Mouse (Mus musculus) hindbrain, embryonic 16.5 days (tissue): ENCODE data around the gene Clptm1l. TPM values are rescaled to one million over a fixed set of nuclear protein-coding genes. Genes with fewer than 3 reads are reported as not detected.
A peak's percentile ranks its signal among the peaks of the same experiment; 100 is the strongest.

Experiments used
- ATAC-seq: fragments of 200-750 bp; cut with Nextera tagmentation; 2 replicates; pipeline ENCODE4 v1.8.0; 2017; ENCODE audit warnings: moderate TSS enrichment, moderate library complexity
- H3K27ac ChIP-seq: fragments of 300-500 bp; sonication (generic); 2 replicates; pipeline ENCODE4 v1.5.1; 2014; ENCODE audit warnings: low read depth, mild to moderate bottlenecking, control low read depth, low read length, moderate library complexity
- H3K27me3 ChIP-seq: fragments of 300-500 bp; sonication (generic); replicated peaks from 2 replicates; pipeline ENCODE4 v1.6.1; 2014; ENCODE audit warnings: low read length; ENCODE audit not compliant: control insufficient read depth, insufficient read depth
- H3K36me3 ChIP-seq: fragments of 300-500 bp; sonication (generic); 2 replicates; pipeline ENCODE4 v1.6.1; 2014; ENCODE audit warnings: mild to moderate bottlenecking, low read length, moderate library complexity, mixed read lengths; ENCODE audit not compliant: control insufficient read depth, insufficient read depth
- H3K4me1 ChIP-seq: fragments of 300-500 bp; sonication (generic); 2 replicates; pipeline ENCODE4 v1.6.1; 2014; ENCODE audit warnings: low read depth, low read length; ENCODE audit not compliant: control insufficient read depth, insufficient read depth
- H3K4me2 ChIP-seq: fragments of 300-500 bp; sonication (generic); 2 replicates; pipeline ENCODE4 v1.6.1; 2014; ENCODE audit warnings: mild to moderate bottlenecking, low read length, control low read depth, moderate library complexity
- H3K4me3 ChIP-seq: fragments of 300-500 bp; sonication (generic); 2 replicates; pipeline ENCODE4 v1.5.1; 2014; ENCODE audit warnings: mild to moderate bottlenecking, low read length, control low read depth, moderate library complexity
- H3K9ac ChIP-seq: fragments of 300-500 bp; sonication (generic); 2 replicates; pipeline ENCODE4 v1.6.1; 2014; ENCODE audit warnings: low read depth, mild to moderate bottlenecking, control low read depth, low read length, moderate library complexity
- H3K9me3 ChIP-seq: fragments of 300-500 bp; sonication (generic); 2 replicates; pipeline ENCODE4 v1.6.1; 2014; ENCODE audit warnings: mild to moderate bottlenecking, low read length, moderate library complexity; ENCODE audit not compliant: control insufficient read depth
- WGBS: fragments of 180-500 bp; shearing (Covaris S2); extraction: QIAGEN DNeasy Blood & Tissue Kit; methylation state at CpG from one replicate; pipeline ENCODE4 v1.1.7; 2014; 5-methylcytosine and 5-hydroxymethylcytosine counted together
- polyA plus RNA-seq: library from polyadenylated mRNA; unstranded; fragments of >200 nt; fragmentation: Nextera tagmentation; extraction: Ambion mirVana; gene quantifications from 2 replicates; pipeline ENCODE4 v1.2.1, GENCODE M21; 2015

Gene Clptm1l
- polyA plus RNA-seq, 1 experiment from 2014 or later, result 133 TPM

DNA sequence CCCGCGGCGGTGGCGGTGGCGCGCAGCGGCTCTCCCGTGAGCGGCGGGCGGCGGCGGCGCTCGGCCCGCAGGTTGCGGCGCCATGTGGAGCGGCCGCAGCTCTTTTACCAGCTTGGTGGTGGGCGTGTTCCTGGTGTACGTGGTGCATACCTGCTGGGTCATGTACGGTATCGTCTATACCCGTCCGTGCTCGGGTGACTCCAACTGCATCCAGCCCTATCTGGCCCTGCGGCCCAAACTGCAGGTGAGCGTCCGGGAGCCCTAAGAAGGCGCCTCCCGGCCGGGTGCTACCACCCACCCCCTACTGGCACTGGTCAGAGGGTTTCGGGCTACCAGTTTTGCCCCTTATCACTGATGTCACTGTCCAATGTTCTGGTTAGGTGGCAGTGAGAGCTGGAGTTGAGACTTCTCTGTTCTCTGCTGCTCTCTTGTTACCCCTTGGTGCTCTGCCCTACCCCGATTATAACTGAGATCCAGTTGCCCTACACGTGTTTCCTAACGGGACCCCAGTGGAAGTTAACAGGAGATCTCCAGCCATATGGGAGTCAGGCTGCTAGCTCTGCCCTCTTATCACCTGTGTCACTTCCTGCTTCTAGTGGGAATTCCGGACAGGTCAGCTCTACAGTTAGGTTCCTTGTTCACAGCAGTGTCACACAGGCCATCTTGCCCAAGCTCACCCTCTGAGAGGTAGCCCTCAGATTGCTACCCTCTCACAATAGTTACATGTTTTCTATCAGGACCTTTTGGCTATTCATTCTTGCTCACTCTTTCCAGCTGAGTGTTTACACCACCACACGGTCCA, 551 bp downstream of the Clptm1l start:
- 4% methylated on average over 39 of the region's 39 CpGs for WGBS
- H3K36me3 ChIP-seq, result peaks cover 24% of the 10 kb centered on the region
- peak; percentile 88 for ATAC-seq

DNA sequence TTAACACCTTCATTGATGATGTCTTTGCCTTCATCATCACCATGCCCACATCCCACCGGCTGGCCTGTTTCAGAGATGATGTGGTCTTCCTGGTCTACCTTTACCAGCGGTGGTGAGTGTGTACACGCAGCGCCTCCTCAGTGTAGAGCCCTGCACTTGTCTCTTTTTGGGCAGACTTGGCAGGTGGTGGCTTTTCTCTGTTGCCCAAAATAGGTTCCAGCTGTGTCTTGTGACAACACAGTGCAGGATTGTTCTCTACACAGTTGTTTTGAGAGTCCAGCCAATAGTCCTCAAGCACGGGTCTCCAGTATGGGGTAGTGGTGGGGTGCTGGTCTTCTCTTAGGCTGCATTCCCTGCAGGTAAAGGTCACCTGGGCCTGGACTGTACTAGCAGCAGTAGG, 14.6 kb downstream of the Clptm1l start:
- Histone ChIP-seq H3K9me3 (no peaks in the 10 kb centered on the region), H3K9ac (no peak overlapping the region), H3K4me2 (no peak overlapping the region), H3K36me3 (peaks cover 54% of the 10 kb centered on the region), H3K27ac (no peak overlapping the region), H3K4me1 (no peaks in the 10 kb centered on the region), H3K27me3 (no peaks in the 10 kb centered on the region), H3K4me3 (no peak overlapping the region)
- WGBS, result 94% methylated on average over 5 of the region's 5 CpGs
- no peak for ATAC-seq

More for the DNA sequence above, 551 bp downstream of the Clptm1l start:
- H3K4me3 ChIP-seq, result peak overlapping the region; percentile 80
- no peaks in the 10 kb centered on the region for H3K27me3 ChIP-seq
- H3K27ac ChIP-seq, result peak overlapping the region; percentile 75
- peak overlapping the region; percentile 83 for H3K4me2 ChIP-seq
- H3K9me3 ChIP-seq, result no peaks in the 10 kb centered on the region
- H3K4me1 ChIP-seq, result peaks cover 17% of the 10 kb centered on the region
- peak overlapping the region; percentile 86 for H3K9ac ChIP-seq

DNA sequence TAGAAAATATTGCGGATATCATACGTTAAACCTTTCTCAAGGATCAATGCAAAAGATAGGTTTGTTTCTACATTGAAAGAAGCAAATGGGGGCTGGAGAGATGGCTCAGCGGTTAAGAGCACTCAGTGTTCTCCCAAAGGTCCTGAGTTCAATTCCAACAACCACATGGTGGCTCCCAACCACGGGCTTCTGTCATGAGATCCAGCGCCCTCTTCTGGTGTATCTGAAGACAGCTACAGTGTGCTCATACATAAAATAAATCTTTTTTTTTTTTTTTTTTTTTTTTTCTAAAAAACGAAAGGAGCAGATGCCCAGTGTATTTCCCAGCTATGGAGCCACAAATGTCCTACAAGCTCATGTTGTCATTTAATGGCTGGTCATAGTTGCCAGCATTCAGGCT, 16.8 kb downstream of the Clptm1l start:
- no peaks in the 10 kb centered on the region for H3K9me3 ChIP-seq
- no peak for ATAC-seq
- peaks cover 37% of the 10 kb centered on the region for H3K36me3 ChIP-seq
- no peak overlapping the region for H3K27ac ChIP-seq
- no peak overlapping the region for H3K4me3 ChIP-seq
- no peaks in the 10 kb centered on the region for H3K27me3 ChIP-seq
- no peak overlapping the region for H3K4me2 ChIP-seq
- no peak overlapping the region for H3K9ac ChIP-seq
- 71% methylated on average over 6 of the region's 6 CpGs for WGBS
- no peaks in the 10 kb centered on the region for H3K4me1 ChIP-seq

DNA sequence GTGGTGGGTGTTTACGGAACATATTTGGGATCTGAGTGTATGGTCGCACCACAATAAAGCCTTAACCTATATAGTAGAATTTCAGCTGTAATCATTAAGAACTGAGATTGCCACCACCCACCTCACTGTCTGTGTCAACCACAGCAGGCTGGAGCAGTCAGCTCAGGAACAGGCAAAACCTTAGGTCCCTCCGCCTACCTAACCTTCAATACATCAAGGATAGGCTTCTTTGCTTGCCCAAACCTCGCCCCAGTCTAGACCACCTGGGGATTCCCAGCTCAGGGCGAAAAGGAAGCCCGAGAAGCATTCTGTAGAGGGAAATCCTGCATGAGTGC, 22.6 kb downstream of the Clptm1l start:
- no peak for ATAC-seq
- Histone ChIP-seq H3K27me3 (no peaks in the 10 kb centered on the region), H3K4me3 (peak overlapping the region; percentile 57), H3K9me3 (no peaks in the 10 kb centered on the region), H3K9ac (peak overlapping the region; percentile 78), H3K27ac (0 out of 2 replicates have a peak overlapping the region, but pooled peaks have one; percentile 3), H3K36me3 (no peaks in the 10 kb centered on the region), H3K4me2 (peak overlapping the region; percentile 98), H3K4me1 (peaks cover 26% of the 10 kb centered on the region)
- 45% methylated on average over 6 of the region's 6 CpGs for WGBS

DNA sequence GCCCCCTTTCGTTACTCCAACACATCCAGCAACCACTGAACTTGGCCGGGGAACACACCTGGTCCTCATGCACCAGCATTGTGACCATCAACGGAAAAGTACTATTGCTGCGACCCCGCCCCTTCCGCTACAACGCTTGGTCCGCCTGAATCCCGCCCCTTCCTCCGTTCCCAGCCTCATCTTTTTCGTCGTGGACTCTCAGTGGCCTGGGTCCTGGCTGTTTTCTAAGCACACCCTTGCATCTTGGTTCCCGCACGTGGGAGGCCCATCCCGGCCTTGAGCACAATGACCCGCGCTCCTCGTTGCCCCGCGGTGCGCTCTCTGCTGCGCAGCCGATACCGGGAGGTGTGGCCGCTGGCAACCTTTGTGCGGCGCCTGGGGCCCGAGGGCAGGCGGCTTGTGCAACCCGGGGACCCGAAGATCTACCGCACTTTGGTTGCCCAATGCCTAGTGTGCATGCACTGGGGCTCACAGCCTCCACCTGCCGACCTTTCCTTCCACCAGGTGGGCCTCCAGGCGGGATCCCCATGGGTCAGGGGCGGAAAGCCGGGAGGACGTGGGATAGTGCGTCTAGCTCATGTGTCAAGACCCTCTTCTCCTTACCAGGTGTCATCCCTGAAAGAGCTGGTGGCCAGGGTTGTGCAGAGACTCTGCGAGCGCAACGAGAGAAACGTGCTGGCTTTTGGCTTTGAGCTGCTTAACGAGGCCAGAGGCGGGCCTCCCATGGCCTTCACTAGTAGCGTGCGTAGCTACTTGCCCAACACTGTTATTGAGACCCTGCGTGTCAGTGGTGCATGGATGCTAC, 23.1 kb downstream of the Clptm1l start, which contains the start of gene Tert:
TSS of gene Tert (plus strand) at position 167 of the 805 bp plus-strand sequence.
- Histone ChIP-seq H3K4me3 (peak within 1 kb of the TSS; percentile 57), H3K27ac (0 out of 2 replicates have a peak within 1 kb of the TSS, but pooled peaks have one; percentile 3)

GRCm38 (mm10) chr13:73628586-73629113, 24.8 kb downstream of the Clptm1l start:
- no peaks in the 10 kb centered on the region for H3K9me3 ChIP-seq
- 67% methylated on average over 11 of the region's 11 CpGs for WGBS
- peaks cover 26% of the 10 kb centered on the region for H3K4me1 ChIP-seq
- no peak for ATAC-seq
- no peaks in the 10 kb centered on the region; the same call in 1 of the 2 replicates for H3K36me3 ChIP-seq
- no peak overlapping the region for H3K9ac ChIP-seq
- H3K27ac ChIP-seq, result no peak overlapping the region; the same call in 1 of the 2 replicates
- H3K4me3 ChIP-seq, result no peak overlapping the region
- peak overlapping the region; percentile 34 for H3K4me2 ChIP-seq
- H3K27me3 ChIP-seq, result no peaks in the 10 kb centered on the region

More for the DNA sequence above, 23.1 kb downstream of the Clptm1l start, which contains the start of gene Tert:
- WGBS, result 9% methylated on average over 47 of the region's 47 CpGs
- Histone ChIP-seq H3K4me2 (peak within 1 kb of the TSS; percentile 98), H3K9me3 (no peaks in the 10 kb centered on the region), H3K9ac (peak within 1 kb of the TSS; percentile 78), H3K36me3 (no peaks in the 10 kb centered on the region), H3K27me3 (no peaks in the 10 kb centered on the region), H3K4me1 (peaks cover 26% of the 10 kb centered on the region)
- peak; percentile 89 for ATAC-seq

- Histone ChIP-seq H3K9ac (no peak overlapping the region), H3K36me3 (peaks cover 6% of the 10 kb centered on the region), H3K4me1 (peaks cover 26% of the 10 kb centered on the region), H3K27me3 (no peaks in the 10 kb centered on the region), H3K27ac (no peak overlapping the region), H3K9me3 (no peaks in the 10 kb centered on the region), H3K4me2 (no peak overlapping the region), H3K4me3 (no peak overlapping the region)
- no peak for ATAC-seq
- WGBS, result 89% methylated on average over 3 of the region's 3 CpGs
These were observed 28.0 kb downstream of the Clptm1l start for GRCm38 (mm10) chr13:73631837-73632236.

DNA sequence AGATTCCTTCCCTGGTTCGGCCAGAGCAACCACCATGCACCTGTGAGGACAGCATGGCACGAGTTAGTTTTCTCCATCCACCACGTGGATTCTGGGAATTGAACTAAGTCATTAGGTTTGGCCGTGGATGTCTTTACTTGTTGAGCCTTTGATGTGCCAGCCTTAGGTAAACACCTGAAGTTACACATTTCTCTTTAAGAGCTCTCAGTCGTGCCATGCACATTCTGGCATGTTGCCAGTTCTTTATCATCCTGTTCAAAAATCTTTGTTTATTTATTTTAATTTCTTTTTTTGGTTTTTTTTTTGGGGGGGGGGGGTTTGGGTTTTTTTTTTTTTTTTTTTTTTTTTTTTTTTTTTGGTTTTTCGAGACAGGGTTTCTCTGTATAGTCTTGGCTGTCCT, 34.0 kb downstream of the Clptm1l start:
- Histone ChIP-seq H3K27ac (no peak overlapping the region), H3K9ac (no peak overlapping the region), H3K4me1 (no peaks in the 10 kb centered on the region), H3K27me3 (no peaks in the 10 kb centered on the region), H3K4me3 (no peak overlapping the region), H3K36me3 (peaks cover 6% of the 10 kb centered on the region; the same call in 1 of the 2 replicates), H3K9me3 (no peaks in the 10 kb centered on the region), H3K4me2 (no peak overlapping the region)
- ATAC-seq, result no peak
- WGBS, result 83% methylated on average over 5 of the region's 6 CpGs

GRCm38 (mm10) chr13:73641296-73641695, 37.5 kb downstream of the Clptm1l start:
- Histone ChIP-seq H3K9me3 (no peaks in the 10 kb centered on the region), H3K4me1 (no peaks in the 10 kb centered on the region), H3K27me3 (no peaks in the 10 kb centered on the region), H3K27ac (no peak overlapping the region), H3K36me3 (no peaks in the 10 kb centered on the region), H3K4me2 (no peak overlapping the region), H3K9ac (no peak overlapping the region), H3K4me3 (no peak overlapping the region)
- WGBS, result 92% methylated on average over 4 of the region's 4 CpGs
- no peak for ATAC-seq
